Mouse (Mus musculus): ENCODE results near the gene Lamc2. TPM values are rescaled to one million over a fixed set of nuclear protein-coding genes. Genes with fewer than 3 reads are reported as not detected.
A peak's percentile ranks its signal among the peaks of the same experiment; 100 is the strongest.
"Not testable (repeated sequence)": the region's sequence is repeated elsewhere in the genome, so short reads cannot be mapped to it uniquely, and the experiment has no call there.

Gene Lamc2
- total RNA-seq, 2 experiments from 2014 or later, result not detected

DNA sequence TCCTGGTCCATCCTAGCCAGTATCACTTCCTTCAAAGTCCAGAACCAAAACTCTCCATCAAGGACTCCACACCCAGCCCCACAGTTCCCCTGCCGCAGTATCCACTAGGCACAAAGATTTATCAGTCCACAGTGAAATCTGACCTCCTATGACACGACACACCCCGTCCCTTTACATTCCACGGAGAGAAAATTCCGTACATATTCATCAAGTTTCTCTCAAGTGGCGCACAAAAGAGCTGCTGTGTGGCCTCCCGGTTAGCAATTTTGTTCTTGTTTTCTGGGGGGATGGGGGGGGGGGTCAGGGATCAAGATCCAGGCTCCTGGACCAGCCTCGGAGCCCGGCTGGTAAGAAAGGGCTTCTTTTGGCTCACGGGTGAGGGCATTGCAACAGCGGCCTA lies 87.7 kb downstream of the Lamc2 start:
- no peak for ATAC-seq (replicated peaks; ENCODE audit: poor library complexity, severe bottlenecking)

DNA sequence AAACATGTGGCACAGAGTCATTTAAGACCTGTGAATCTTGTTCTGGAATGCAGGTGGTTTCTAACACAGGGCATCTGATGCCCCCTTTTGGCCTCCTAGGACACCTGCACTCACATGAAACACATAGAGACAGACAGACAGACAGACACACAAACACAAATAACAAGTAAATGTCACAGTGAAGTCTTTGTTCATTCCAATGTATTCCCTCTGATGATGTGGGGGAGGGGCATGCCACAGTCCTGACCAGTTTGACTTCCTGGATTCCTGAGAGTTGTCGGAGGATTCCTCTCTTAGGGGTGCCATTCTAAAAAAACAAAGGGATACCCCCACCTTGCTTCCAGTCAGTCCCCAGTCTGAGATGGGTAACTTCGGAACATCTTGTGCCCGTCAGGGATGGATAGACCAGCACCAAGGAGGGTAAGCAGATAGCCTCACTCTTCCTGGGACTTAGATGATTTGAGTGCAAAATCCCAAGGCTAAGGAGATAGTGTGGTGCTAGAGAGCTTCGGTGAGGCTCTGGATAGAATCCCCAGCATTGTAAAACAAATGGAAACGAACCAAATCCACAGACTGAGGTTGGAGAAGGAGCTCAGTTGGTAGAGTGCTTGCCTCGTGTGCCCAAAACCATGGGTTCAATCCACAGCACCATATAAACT lies 89.1 kb downstream of the Lamc2 start:
- no peak for ATAC-seq (replicated peaks; ENCODE audit: poor library complexity, severe bottlenecking)

DNA sequence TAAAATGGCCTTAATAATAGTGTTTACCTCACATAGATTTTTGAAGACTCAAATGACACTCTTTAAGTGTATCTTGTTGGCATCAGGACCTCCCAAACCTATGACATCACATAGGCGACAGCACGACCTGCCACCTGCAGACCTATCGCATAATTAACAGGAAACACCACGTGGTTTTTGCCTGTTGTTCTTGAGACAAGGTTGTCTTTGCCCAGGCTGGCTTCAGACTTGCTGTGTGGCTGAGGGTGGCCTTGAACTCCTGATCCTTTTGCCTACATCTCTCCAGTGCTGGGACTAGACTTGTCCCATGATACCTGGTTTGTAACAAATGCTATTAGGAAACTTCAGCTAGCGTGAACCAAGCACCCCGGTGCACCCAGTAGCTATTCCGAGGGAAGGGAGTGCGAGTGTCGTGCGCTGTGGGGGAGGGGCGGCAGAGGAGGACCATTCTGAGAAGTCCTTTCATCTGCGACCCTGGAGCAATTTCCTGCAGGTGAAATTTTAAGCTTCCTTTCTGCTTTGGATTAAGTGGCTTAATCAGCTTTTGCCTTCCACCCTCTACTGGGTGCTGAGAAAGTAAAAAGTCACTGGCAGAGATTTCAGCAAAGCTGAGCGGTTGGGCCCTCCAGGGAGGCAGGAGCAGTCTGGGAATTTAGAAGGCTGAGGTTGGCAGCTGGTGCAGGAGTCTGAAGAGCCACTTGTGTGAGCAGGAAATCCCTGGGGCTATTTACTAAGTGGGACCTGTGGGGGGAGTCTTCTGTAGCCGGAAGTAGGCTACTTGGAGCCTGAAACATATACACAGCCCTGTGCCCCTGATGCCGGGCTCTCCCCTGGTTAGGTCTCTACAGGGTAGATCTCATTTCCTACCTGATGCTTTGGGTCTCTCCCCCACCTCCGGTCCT lies 90.2 kb downstream of the Lamc2 start:
- no peak for ATAC-seq (replicated peaks; ENCODE audit: poor library complexity, severe bottlenecking)

DNA sequence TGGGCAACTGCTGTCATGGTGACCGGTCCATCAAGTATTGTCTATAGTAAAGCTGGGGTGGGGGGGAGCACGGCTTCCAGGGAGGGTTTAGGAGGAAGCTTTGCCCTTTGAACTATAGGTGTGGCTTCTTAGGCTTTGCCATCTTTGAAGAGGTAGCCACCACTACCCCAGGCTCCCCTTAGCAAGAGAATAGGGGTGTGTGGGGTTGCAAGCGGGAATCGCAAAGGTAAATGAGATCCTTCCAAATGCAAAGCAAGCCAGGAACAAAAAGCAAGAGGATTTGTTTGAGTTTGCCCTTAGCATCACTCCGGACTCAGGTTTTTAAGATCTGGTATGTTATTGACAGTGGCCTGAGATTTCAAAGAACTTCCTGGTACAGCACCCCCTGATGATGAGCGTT lies 90.9 kb downstream of the Lamc2 start:
- ATAC-seq (replicated peaks; ENCODE audit: poor library complexity, severe bottlenecking), result no peak

DNA sequence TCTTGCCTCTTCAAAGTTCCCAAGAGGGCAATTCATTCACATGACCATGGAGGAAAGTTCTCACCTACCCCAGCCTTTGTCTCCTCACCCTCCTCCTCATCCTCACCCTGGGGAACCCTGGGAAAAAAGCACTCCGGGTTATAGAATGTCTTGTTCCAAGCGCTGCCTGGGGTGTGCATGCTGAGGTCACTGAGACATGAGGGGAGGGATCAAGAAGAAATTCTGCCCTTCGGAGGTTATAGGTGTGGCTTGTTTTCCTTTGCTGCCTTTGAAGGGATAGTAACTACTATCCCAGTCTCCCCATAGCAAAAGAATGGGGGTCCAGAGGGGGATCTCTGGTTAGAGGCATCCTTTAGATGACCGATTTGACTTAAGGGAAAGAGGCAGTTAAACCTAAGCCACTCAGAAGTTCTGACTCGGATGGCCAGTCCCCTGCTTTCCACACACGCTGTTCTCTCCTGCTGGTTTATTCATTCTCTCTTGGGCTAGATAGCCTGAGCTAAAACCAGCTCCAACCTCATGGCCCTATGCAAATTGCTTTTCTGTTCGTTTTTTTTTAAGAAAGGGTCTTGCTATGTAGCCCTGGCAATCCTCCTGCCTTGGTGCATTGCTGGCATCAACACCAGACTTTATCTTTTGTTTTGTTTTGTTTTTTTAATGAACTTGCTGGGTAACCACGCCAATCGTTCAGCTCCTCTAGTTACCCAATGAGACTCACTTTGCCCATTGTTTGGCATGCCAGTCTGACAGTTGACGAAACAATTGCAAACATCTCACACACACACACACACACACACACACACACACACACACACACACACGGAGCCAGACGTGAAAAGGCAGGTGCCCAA lies 91.8 kb downstream of the Lamc2 start:
- ATAC-seq (replicated peaks; ENCODE audit: poor library complexity, severe bottlenecking), result no peak

DNA sequence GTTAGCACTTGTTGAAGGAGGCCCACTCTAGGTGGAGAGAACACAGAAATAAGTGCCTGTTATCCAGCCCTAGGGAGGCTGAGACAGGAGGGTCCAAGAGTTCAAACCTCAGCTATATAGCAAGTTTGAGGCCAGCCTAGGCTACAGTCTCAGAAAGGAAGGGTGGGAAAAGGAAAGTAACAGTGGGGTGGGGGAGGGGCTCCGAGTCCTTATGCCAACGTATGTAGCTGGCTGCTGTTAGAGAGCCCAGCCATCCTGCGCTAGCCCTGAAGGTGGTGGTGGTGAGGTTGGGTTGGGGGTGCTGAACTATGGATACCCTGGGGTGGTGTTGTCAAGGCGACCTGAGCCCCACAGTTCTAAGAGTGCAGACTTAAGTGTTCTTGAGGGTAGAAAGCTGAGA lies 92.7 kb downstream of the Lamc2 start:
- no peak for ATAC-seq (replicated peaks; ENCODE audit: poor library complexity, severe bottlenecking)

DNA sequence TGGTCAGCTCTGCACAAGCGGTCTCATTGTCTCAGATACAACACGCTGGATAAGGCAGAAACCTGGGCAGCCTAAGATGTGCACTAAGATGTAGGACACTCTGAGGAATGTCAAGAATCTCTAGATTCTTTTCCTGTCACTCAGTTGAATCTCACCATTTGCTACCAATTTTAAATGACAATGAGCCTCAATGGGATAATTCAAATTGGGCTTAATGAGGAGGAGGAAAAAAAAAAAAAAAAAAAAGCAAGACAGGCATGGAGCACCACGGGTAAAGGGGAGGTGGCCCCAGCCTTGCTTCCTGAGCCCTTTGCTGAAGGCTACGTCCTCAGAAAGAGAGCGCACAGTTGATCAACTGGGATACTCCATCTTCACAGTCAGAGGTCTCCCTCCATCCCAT lies 93.1 kb downstream of the Lamc2 start:
- no peak for ATAC-seq (replicated peaks; ENCODE audit: poor library complexity, severe bottlenecking)

DNA sequence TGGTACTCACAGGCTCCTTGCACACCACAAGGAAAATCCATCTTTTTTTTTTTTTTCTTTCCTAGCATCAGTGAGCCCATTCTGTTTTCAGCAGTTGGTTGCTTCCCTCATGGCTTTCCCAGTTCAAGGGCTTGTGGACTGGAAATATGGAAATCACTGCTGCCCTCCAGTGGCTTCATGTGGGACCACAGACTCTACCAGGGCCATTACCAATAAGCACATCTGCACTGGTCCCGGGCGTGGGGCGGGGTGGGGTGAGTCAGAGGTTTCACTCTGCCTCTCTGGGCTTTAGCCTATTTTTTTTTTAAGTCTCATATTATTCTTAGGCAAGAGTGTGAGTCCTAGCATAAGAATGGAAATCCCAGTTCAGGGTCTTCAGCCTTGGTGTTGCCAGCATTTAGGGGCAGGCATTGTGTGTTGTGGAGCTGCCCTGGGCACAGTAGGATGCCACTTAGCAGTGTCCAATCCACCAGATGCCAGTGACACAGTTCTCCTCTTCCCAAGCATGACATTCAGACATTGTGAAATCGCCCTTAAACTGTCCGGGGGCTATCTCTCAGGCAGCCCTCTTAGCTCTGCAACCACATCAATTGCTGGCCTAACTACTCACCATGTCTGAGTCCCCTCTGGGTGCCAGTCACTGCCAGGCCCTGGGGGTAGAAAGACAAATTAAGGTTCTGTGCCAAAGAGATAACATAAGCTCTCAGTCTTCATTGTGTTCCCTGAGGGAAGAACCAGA lies 93.8 kb downstream of the Lamc2 start:
- peak; percentile 85 for ATAC-seq (replicated peaks; ENCODE audit: poor library complexity, severe bottlenecking)

DNA sequence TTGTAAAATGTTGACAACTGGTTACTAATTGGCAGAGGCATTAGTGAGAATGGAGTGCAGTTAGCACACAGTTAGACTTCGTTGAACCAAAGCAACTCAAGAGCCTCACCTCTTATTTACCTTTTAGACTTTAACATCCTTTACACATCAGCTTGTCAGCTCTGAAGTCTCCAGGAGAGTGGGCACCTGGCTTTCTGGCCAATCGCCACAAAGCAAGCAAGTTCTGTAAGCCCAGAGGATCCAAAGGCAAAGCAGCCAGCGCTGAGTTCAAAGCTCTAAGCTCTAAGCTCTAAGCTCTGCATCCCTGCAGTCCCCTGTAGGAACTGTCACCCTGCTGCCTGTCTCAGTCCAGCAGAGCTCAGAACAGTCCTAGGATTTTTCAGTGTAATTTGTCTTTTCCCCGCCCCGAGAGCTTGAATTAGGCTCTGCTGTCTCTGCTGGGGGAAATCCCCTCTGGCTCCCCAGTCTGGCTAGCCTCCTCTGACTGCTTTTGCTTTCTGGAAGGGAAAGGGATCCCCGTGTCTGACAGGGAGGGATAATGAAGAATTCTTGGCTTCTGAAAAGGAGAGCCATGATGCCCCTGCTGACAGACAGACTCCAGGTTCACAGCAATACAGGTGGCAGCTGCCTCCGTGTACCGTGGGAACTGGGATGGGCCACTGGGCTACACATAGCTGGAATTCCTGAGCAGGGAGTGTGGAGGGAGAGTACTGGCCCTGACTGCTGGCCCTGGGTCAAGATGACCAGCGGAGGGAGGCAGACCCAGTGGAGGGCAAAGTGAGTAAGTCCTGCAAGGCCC lies 94.6 kb downstream of the Lamc2 start:
- no peak for ATAC-seq (replicated peaks; ENCODE audit: poor library complexity, severe bottlenecking)

DNA sequence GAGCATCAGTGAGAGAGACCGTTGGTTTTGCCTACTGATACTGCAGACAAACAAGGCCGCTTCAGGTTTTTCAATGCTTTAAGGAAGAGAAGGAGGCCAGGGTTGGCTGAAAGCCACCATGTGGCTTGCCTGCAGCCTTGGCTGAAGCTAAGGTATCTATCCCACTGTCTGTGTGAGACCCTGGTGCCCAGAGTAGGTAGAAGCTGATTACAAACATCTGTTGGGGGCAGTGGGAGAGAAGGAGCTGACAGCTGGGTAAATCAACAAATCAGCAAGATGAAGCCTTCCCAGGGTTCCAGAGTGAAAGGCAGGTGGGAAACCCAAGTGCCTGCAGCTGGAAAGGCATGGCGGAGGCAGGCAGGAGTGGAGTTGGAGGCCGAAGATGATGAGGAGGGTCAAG lies 95.4 kb downstream of the Lamc2 start:
- ATAC-seq (replicated peaks; ENCODE audit: poor library complexity, severe bottlenecking), result no peak

DNA sequence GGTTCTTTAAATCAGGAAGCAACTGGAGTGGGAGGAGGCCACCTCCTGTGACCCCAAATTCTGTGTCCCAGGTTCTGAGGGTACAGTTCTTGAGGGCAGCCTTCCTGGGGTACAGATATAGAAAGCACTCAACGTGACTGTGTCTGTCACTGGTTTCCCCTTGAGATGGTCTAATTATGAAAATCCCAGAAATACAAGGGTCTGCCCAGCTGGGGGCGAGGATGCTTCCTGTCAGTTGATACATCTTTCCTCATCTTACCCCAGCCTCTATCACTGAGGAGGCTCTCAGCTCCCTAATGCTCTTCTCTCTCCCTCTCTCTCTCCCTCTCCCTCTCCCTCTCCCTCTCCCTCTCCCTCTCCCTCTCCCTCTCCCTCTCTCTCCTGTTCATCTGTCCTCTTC lies 96.2 kb downstream of the Lamc2 start:
- no peak for ATAC-seq (replicated peaks; ENCODE audit: poor library complexity, severe bottlenecking)

DNA sequence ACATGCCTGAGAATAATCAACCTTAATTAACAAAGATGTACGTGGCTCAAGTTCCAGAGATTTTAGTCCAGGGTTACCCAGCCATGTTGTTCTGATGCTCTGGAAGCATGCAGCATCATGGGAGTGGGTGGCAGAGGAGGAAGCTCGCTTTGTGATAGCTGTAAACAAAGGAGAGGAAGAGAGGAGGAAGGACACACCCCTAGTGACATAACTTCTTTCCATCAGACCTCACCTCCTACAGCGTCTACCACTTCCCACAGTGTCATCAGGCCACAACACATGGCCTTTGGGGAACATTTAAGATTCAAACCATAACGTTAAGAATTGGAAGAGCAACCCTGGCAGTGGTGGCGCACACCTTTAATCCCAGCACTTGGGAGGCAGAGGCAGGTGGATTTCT lies 98.5 kb downstream of the Lamc2 start:
- no peak for ATAC-seq (replicated peaks; ENCODE audit: poor library complexity, severe bottlenecking)

DNA sequence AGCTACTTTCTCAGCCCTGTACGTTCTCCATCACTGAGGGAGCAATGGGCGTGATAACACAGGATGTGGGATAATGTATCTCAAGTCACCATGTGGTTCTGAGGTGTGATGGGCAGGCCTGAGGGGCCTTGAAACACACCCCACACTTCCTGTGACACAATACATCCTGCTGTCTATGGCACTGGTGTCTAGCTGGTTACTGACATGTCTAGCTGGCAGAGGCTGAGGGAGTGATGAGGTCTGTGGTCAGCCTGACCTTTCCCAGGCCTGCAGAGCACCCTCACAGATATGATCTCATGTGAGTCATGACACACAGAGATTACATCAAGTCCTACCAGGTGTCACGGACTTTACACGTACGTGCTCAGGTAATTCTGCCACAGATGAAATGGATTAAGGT lies 101.0 kb downstream of the Lamc2 start:
- peak; percentile 80 for ATAC-seq (replicated peaks; ENCODE audit: poor library complexity, severe bottlenecking)

DNA sequence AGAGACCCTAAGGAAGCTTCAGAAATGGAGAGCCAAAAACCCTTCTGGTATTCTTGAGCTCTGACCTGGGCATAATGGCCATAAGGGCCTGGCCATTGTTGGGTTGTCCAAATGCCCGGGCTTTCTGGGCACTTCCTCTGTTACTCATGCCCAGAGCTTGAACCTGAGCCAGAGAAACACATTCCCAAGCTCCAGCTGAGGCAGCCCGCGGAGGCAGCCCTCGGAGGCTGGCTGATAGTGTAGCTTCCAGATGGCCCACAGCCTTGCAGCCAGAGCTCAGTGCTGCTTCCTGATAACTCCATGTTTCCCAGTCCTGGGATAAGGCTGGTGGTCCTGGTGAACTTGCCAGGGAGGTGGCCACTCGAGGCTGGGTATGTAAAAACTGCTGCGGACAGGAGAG lies 102.1 kb downstream of the Lamc2 start:
- no peak for ATAC-seq (replicated peaks; ENCODE audit: poor library complexity, severe bottlenecking)

DNA sequence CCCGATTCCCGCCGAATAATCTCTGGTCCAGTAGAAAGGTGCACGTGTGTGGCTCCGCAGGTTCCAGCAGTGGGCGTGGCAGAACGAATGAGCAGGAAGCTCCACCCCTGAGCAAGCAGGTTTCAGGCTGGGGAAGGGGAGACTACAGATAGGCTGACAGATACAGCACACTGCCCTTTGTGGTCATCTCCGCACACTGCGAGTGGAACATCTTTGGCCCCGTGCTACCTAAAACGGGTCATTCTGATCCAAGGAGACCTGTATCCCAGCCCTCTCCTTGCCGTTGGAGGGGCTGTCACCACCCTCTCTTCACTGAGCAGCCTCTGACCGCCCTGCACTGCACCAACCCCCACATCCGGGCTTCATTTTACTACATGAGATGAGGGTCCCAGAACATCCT lies 103.0 kb downstream of the Lamc2 start:
- not testable (repeated sequence) for ATAC-seq (replicated peaks; ENCODE audit: poor library complexity, severe bottlenecking)

DNA sequence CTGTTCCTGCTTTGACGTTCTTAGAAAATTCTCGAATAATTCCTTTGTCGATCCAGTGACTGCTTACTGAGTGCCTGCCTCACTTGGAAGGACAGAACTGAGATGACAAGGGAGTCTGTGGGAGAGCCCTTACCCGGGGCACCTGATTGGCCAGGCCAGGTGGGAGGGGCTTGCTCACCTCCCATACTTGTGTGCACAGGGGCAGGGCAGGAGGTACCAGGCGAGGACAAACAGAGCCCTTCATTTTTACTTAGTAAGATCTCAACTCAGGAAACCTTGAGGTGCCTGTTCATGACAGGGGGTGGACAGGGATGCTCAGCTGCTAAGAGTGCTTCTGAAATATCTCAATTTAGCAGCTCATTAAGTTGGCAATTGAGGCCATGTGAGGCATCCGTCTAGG lies 110.3 kb downstream of the Lamc2 start:
- ATAC-seq (replicated peaks; ENCODE audit: poor library complexity, severe bottlenecking), result no peak

DNA sequence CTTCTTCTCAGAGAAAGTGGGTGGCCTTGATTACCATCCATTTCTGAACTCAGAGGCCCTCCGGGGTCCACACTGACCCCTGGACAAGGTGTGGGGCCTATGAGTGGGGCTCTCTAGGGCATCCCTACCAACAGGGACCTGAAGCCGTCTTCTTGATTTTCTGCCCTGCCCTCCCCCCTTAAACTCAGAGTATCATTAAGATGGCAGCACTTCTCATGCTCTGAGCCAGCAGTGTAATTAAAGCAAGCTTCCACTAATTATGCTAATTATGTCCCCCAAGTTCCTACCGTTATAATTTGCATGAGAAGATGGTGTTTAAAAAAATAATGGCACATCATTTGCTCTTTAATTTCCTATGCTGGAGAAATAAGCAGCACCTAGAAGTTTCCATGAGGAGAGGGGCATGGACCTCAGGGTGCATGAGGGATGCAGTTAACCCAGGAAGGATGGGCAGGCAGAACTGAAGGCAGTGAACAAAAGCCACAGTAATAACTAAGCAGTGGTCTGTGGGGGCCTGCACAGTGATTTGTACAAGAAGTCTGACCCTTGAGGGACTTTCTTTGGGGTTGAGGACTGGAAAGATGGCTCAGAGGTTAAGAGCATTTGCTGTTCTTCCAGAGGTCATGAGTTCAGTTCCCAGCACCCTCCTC lies 111.0 kb downstream of the Lamc2 start:
- ATAC-seq (replicated peaks; ENCODE audit: poor library complexity, severe bottlenecking), result no peak

DNA sequence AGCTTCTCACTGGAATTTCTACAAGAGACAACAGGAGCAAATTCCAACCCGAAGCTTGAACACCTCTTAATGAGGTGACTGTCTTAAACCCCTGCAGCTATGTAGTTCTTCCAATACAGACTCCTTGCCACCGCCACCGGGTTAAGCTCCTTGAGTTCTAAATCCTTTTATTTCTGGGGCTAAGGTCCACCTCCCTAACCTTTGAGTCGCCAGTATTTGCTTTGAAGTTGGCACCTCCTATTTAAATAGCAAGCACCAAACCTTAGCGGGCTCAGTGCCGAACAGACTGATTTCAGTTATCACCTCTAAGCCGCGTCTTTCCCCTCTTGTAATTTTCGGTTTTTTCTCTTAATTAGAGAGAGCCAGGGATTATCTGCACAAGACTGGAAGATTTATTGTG lies 112.8 kb downstream of the Lamc2 start:
- no peak for ATAC-seq (replicated peaks; ENCODE audit: poor library complexity, severe bottlenecking)

Measured in granulocyte monocyte progenitor cell, adult 5-6 weeks (primary cell).